Mouse (Mus musculus): ENCODE measurements around the gene Nebl. TPM values are rescaled to one million over a fixed set of nuclear protein-coding genes. Genes with fewer than 3 reads are reported as not detected.

The Nebl gene
- polyA plus RNA-seq, 1 experiment from 2014 or later, result 42.5 TPM

- no peaks in the 10 kb centered on the region for H3K4me1 ChIP-seq (ENCODE audit: insufficient read depth)
- H3K27ac ChIP-seq (ENCODE audit: low read depth), result no peak overlapping the region
- ATAC-seq (ENCODE audit: insufficient read depth) (no peak), DNase-seq (no peak)
- H3K9me3 ChIP-seq (ENCODE audit: low read depth, low read length), result no peaks in the 10 kb centered on the region
- TF ChIP-seq CTCF (IDR thresholded peaks at IDR 0.05; ENCODE audit: low read depth), result peak; percentile 23; the same call in 1 of the 2 replicates
- H3K27me3 ChIP-seq (ENCODE audit: insufficient read depth, low read length), result no peaks in the 10 kb centered on the region
- no peaks in the 10 kb centered on the region for H3K36me3 ChIP-seq (ENCODE audit: insufficient read depth)
- H3K4me3 ChIP-seq (ENCODE audit: low read depth, low read length), result no peak overlapping the region
- WGBS, result 84% methylated on average over 2 of the region's 2 CpGs
- H3K9ac ChIP-seq, result no peak overlapping the region
- H3K4me2 ChIP-seq, result no peak overlapping the region
These were observed 316.9 kb downstream of the Nebl start for GRCm38 (mm10) chr2:17414324-17414723.

- 71% methylated on average over 8 of the region's 8 CpGs for WGBS
- no peak for ATAC-seq (ENCODE audit: insufficient read depth)
- H3K9ac ChIP-seq, result no peak overlapping the region
These were observed 317.6 kb downstream of the Nebl start for GRCm38 (mm10) chr2:17413496-17414268.

GRCm38 (mm10) chr2:17409276-17409675 is 322.0 kb downstream of the Nebl start:
- no peaks in the 10 kb centered on the region for H3K27me3 ChIP-seq (ENCODE audit: insufficient read depth, low read length)
- H3K4me1 ChIP-seq (ENCODE audit: insufficient read depth), result no peaks in the 10 kb centered on the region
- H3K4me2 ChIP-seq, result no peak overlapping the region
- no peak overlapping the region for H3K4me3 ChIP-seq (ENCODE audit: low read depth, low read length)
- H3K36me3 ChIP-seq (ENCODE audit: insufficient read depth), result no peaks in the 10 kb centered on the region
- H3K9ac ChIP-seq, result no peak overlapping the region
- ATAC-seq (ENCODE audit: insufficient read depth) (no peak), DNase-seq (no peak)
- H3K27ac ChIP-seq (ENCODE audit: low read depth), result no peak overlapping the region
- no peaks in the 10 kb centered on the region for H3K9me3 ChIP-seq (ENCODE audit: low read depth, low read length)
- 84% methylated on average over 5 of the region's 5 CpGs for WGBS
- TF ChIP-seq CTCF (IDR thresholded peaks at IDR 0.05; ENCODE audit: low read depth), result no peak

More at GRCm38 (mm10) chr2:17413496-17414268, 317.6 kb downstream of the Nebl start:
- Histone ChIP-seq H3K27me3 (ENCODE audit: insufficient read depth, low read length) (no peaks in the 10 kb centered on the region), H3K4me2 (no peak overlapping the region), H3K4me3 (ENCODE audit: low read depth, low read length) (no peak overlapping the region), H3K27ac (ENCODE audit: low read depth) (no peak overlapping the region), H3K4me1 (ENCODE audit: insufficient read depth) (no peaks in the 10 kb centered on the region), H3K9me3 (ENCODE audit: low read depth, low read length) (no peaks in the 10 kb centered on the region), H3K36me3 (ENCODE audit: insufficient read depth) (no peaks in the 10 kb centered on the region)
- TF ChIP-seq CTCF (IDR thresholded peaks at IDR 0.05; ENCODE audit: low read depth), result no peak
- DNase-seq, result no peak

- Histone ChIP-seq H3K4me3 (ENCODE audit: low read depth, low read length) (no peak overlapping the region), H3K4me2 (no peak overlapping the region), H3K9ac (no peak overlapping the region), H3K9me3 (ENCODE audit: low read depth, low read length) (no peaks in the 10 kb centered on the region), H3K27ac (ENCODE audit: low read depth) (no peak overlapping the region), H3K36me3 (ENCODE audit: insufficient read depth) (no peaks in the 10 kb centered on the region), H3K4me1 (ENCODE audit: insufficient read depth) (no peaks in the 10 kb centered on the region), H3K27me3 (ENCODE audit: insufficient read depth, low read length) (no peaks in the 10 kb centered on the region)
- WGBS, result 36% methylated on average over 4 of the region's 4 CpGs
- ATAC-seq (ENCODE audit: insufficient read depth) (no peak), DNase-seq (peak; percentile 15)
- no peak for TF ChIP-seq CTCF (IDR thresholded peaks at IDR 0.05; ENCODE audit: low read depth)
These were observed 325.2 kb downstream of the Nebl start for GRCm38 (mm10) chr2:17405899-17406531.

- H3K9me3 ChIP-seq (ENCODE audit: low read depth, low read length), result no peaks in the 10 kb centered on the region
- H3K27ac ChIP-seq (ENCODE audit: low read depth), result no peak overlapping the region
- H3K36me3 ChIP-seq (ENCODE audit: insufficient read depth), result no peaks in the 10 kb centered on the region
- ATAC-seq (ENCODE audit: insufficient read depth) (no peak), DNase-seq (peak; percentile 32)
- no peak overlapping the region for H3K9ac ChIP-seq
- no peaks in the 10 kb centered on the region for H3K4me1 ChIP-seq (ENCODE audit: insufficient read depth)
- TF ChIP-seq CTCF (IDR thresholded peaks at IDR 0.05; ENCODE audit: low read depth), result no peak
- no peak overlapping the region for H3K4me3 ChIP-seq (ENCODE audit: low read depth, low read length)
- H3K4me2 ChIP-seq, result no peak overlapping the region
- no peaks in the 10 kb centered on the region for H3K27me3 ChIP-seq (ENCODE audit: insufficient read depth, low read length)
- 40% methylated on average over 4 of the region's 4 CpGs for WGBS
These were observed 328.8 kb downstream of the Nebl start for GRCm38 (mm10) chr2:17402511-17402910.

- no peaks in the 10 kb centered on the region for H3K9me3 ChIP-seq (ENCODE audit: low read depth, low read length)
- 74% methylated on average over 5 of the region's 5 CpGs for WGBS
- no peak for DNase-seq
- no peaks in the 10 kb centered on the region for H3K27me3 ChIP-seq (ENCODE audit: insufficient read depth, low read length)
- no peak overlapping the region for H3K9ac ChIP-seq
- no peak for TF ChIP-seq CTCF (IDR thresholded peaks at IDR 0.05; ENCODE audit: low read depth)
- H3K36me3 ChIP-seq (ENCODE audit: insufficient read depth), result 0 out of 2 replicates have a peak, but pooled peaks cover 3% of the 10 kb centered on the region
- H3K4me3 ChIP-seq (ENCODE audit: low read depth, low read length), result no peak overlapping the region
- ATAC-seq (ENCODE audit: insufficient read depth), result no peak
- no peak overlapping the region for H3K27ac ChIP-seq (ENCODE audit: low read depth)
- H3K4me2 ChIP-seq, result no peak overlapping the region
- no peaks in the 10 kb centered on the region for H3K4me1 ChIP-seq (ENCODE audit: insufficient read depth)
These were observed 335.0 kb downstream of the Nebl start for GRCm38 (mm10) chr2:17396235-17396634.

- DNase-seq (peak; percentile 76), ATAC-seq (ENCODE audit: insufficient read depth) (peak; percentile 66)
- TF ChIP-seq CTCF (IDR thresholded peaks at IDR 0.05; ENCODE audit: low read depth), result no peak
- Histone ChIP-seq H3K9ac (no peak overlapping the region), H3K9me3 (ENCODE audit: low read depth, low read length) (no peaks in the 10 kb centered on the region), H3K27me3 (ENCODE audit: insufficient read depth, low read length) (no peaks in the 10 kb centered on the region), H3K4me2 (no peak overlapping the region), H3K4me1 (ENCODE audit: insufficient read depth) (no peaks in the 10 kb centered on the region), H3K36me3 (ENCODE audit: insufficient read depth) (0 out of 2 replicates have a peak, but pooled peaks cover 3% of the 10 kb centered on the region), H3K27ac (ENCODE audit: low read depth) (no peak overlapping the region), H3K4me3 (ENCODE audit: low read depth, low read length) (no peak overlapping the region)
- 55% methylated on average over 5 of the region's 5 CpGs for WGBS
These were observed 339.9 kb downstream of the Nebl start for GRCm38 (mm10) chr2:17391389-17391788.

All from lung, embryonic 14.5 days (tissue).